Mouse (Mus musculus) R1 (cell line): Measurements from ENCODE around the gene Kdm2a.
A peak's percentile ranks its signal among the peaks of the same experiment; 100 is the strongest.

ENCODE experiments used
- DNase-seq: peaks from one replicate; pipeline ENCODE4 v3.0.0-alpha.2; 2018; ENCODE audit warnings: low read depth, low spot score

Kdm2a gene

DNA sequence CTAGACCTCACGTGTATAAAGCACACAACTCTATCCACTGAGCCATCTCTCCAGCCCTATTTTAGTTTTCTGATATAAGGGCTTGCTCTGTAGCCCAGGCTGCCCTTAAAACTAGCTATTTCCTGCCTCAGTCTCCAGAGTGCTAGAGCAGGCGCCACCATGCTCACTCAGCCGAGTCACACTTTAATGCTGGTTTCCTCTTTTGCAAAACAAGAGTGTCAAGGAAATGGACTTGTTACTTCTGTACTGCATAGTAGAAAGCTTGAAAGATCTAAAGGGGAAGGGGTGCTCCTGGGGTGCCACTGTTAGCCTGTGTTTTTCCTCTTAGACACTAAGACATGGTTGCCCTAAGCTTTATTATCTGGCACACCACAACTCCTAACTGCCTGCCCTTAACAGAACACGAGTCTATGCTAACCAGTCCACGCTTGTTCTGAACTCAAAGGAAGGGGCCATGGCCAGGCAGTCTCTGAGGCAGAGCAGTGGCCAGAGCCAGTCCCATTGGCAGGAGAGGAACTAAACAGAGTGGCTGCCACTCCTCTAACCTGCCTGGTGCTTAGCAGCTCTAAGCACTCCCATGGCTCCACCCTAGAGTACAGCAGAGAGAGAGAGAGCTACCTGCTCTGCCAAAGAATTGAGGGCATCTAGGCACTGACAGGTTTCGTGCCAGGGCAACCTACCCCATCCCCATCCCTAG, 98.4 kb downstream of the Kdm2a start:
- no peak for DNase-seq

DNA sequence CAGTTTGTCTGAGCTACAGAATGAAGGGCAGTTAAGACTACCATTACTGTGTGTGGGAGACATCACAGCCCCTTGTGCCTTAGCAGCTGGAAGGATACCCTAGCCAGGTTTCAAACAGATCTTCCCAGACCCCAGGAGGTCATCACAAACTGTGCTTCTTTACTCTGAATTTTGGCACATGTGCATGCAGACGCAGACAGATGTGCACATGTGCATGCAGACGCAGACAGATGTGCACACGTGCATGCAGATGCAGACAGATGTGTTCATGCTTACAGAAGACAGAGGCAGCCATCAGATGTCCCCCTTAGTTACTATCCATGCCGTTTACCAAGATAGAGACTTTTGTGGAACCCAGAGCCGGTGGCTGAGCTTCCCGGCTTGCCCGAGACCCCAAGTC, 99.0 kb downstream of the Kdm2a start:
- no peak for DNase-seq

DNA sequence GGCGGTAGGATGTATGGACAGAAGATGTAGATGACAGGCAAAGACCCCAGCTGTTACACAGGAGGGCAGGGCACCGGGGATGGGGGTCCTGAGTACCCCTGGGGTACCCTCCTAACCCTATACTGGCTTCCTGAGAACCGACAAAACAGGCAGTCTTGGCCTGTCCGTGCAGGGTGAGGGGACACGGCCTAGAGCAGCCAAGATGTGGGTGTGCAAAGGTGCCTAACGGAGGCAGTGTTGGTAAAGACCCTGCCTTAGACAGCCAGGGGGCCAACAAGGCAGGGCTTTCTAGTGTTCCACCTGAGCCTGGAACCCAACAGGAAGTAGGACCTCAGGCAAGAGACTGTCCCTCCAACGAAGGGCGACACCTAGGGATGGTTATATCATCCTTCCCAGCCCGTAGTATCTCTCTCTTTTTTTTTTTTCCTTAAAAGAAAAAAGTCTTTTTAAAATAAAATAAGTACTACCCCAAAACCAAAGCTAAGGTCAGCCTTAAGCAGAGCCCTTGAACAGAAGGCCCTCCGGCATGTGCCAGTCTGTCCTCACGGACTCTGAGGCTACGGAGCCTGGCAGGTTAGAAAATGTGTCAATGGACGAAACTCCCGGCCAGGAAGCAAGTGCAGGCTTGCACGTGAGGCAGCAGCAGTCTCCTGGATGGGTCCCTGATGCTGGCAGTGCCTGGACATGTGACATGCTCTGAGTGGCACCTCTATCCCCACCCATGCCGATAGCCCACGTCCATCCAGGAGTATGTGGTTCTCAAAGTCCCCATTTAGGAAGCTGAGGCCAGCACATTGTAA, 99.6 kb downstream of the Kdm2a start:
- no peak for DNase-seq

DNA sequence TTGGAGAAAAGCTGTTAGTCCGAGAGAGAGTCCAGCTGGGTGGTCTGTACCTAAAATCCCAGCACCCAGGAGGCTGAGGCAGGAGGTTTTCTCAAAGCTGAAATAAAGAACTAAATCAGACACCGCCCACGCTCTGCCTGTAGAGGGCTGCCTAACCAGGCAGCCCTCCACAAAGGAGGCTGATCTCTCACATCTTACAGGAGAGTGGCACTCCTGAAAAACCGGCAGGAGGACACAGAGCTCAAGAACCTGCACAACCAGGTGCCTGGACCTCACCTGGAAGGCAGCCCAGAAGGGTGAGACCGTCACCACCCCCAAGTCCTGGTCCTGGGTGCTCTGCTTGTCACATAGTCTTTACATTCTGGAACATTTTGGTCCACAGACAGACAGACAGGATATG, 100.2 kb downstream of the Kdm2a start:
- DNase-seq, result no peak

DNA sequence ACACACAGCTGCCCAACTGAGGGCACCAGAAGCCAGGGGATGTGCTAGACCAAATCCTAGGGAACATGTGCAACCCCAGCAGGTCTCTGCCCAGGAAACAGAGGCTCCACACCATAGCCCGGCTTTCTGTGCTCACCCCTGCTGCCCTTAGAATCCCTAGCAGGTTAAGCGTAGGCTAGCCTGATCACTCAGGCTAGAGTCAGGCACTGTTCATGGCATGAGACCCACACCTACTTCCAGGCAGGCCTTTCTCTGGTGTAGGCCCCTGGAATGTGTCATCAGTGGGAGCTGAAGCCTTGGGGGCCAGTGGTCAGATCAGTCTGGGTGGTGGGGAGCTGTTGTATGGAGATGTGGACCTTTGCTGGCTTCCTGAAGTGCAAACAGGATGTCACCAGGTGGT, 101.5 kb downstream of the Kdm2a start:
- DNase-seq, result no peak

DNA sequence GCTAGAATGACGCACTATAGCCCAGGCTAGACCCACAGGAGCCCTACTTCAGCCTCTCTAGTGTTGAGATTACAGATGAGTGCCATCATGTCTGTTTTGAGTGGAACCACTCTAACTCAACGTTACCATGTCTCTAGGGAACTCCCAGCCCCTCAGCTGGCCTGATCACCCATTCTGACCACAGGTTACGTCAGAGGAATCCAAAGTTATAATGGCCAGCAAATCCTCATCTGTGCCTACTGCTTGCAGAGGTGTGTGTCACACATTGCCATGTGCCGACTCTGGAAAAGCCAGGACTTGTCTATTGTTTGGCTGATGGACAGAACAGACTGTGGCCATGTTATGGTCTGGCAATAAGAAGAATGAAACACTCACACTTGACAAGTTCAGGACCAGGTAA, 102.7 kb downstream of the Kdm2a start:
- no peak for DNase-seq

DNA sequence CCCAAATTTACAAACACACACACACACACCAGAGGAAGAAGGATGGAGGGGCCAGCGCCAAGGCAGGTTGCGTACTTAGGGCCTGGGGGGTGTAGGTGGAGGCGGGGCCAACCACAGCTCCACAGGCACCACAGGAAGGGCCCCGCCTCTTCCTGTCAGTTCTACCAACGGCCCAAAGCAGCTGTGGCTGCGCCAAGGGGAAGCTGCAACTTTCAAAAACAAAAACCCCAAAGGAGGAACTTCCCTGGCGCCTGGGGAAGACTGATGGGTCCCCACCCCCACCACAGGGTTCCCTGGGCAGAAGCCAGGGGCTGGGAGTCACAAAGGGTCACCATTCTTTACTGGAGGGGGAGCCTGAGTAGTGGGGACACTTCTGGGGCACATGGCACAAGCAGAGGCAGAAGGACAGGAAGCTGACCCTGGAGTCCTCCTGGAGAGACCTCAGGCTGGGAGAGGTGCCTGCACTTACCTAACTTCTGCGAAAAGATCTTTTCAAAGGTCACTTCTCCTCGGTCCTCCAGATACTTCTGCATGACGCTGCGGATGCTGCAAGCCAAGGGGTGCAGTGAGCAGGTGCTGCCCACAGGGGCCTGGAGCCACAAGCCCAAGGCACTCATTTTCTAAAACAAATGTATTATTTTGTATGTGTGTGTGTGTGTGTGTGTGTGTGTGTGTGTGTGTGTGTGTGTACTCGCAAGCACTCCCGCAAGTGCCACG, 103.5 kb downstream of the Kdm2a start:
- peak; percentile 71 for DNase-seq

DNA sequence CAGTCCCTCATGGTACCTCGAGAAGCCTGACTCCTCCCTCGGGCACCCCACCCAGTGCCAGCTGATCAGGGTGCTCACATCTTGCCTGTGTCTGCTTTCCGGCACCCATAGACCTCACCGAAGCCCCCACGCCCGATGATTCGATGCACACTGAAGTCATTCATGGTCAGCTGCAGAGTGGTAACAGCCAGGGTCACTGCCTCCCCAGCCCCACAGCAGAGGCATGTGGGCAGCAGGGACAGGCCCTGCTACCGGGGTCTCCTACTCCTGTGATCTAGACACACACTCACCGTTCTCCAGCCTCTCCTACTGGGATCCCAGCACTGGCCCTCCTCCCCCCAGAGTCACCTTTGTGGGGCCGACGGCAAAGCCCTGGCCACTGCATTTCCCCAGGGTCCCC, 106.9 kb downstream of the Kdm2a start:
- no peak for DNase-seq

DNA sequence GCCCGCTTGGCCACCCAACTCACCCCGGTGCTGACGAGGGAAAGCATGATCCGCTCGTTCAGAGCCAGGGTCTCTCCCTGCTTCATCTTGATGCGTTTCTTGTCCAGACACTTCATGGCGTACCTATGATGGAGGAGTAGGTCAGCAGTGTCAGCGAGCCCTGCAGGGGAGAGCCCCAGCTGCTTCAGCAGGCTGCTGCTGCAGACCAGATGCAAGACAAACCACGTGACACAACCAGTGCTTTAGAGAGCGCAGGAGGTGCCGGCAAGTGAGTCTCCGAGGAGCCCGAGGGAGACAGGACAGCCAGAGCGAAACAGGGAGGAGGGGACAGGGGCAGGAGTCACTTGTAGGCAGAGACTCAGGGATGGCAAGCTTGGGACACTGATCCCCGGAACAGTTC, 107.3 kb downstream of the Kdm2a start:
- DNase-seq, result no peak

DNA sequence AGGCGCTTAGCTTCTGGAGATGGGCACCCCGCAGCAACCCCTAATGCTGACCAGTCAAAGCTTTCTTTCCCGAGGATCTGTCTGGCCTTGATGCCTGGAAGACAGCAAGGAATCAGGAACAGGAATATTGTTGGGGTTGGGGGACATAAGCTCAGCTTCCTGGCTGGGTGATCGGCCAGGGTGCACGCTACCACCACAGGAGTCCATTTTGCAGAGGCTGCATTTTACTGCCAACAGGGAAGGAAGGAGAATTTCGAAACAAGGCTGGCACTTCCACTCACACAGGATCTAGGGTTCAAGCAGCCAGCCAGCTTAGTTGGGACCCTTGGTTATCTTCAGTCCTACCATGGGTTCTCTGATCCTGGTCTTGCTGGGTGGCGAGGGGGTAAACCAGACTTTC, 114.4 kb downstream of the Kdm2a start:
- DNase-seq, result no peak

DNA sequence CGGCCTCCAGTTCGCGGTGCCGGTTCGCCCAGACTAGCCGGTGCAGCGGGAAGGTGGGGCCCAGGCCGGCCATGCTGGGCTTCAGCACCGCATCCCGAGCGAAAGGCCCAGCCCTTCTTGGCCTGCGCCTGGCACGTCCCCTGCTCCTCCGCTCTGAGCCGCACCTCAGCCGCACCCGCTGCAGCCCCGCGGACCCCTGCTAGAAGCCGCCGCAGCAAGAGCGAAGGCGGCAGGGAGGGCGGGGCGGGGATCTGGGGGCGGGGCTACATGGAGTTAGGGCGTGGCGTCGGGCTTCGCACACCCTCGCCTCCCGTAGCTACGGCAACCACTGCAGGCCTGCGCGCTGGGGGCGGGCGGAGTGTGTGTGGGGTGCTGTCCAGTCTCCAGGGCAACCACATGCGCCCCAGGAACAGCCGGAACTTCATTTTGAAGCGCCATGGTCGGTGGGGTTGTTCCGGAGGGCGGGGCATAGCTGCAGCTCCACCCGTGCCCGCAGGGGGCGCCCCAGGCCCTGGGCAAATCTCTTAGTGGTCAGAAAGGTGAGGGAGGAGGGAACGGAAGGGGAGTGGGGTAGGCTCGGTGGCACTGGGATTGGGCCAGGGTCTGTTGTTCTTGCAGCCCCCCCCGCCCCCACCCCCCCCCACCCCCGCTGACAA, 115.1 kb downstream of the Kdm2a start, which contains the start of gene Ankrd13d:
Ankrd13d (minus strand) TSS at position 240 of the 656 bp plus-strand sequence.
- DNase-seq, result peak; percentile 98

DNA sequence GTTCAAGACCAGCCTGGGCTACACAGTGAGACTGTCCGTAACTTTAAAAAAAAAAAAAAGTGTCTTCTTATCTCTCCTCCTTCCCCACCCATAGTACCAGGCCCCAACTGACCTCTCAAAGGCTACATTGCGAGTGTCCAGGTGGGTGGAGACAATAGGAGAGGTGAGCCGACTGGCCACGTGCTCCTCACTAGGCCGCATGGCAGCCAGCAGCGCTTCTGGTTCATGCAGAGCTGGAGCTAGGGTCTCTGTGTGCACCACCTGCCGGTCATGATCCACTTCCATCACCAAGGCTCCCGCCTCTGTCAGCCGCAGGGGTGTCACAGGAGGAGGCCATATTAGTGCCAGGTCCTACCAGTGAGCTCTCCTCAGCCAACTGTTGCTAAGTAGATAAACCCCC, 117.7 kb downstream of the Kdm2a start:
- DNase-seq, result no peak

DNA sequence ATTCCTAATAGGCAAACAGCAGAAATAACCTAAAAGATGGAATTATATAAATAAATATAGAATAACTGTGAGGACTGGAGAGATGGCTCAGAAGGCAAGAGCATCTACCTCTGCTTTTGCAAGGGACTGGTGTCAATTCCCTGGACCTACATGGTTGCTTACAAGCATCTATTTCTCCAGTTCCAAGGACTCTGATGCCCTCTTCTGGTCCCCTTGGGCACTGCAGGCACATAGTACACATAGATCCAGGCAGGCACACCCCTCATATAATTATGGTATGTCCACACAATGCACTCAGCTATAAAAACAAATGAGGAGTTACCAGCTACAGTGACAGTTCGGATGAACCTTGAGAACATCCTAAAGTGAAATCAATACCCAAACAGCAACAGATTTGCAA, 118.6 kb downstream of the Kdm2a start:
- DNase-seq, result peak; percentile 88

DNA sequence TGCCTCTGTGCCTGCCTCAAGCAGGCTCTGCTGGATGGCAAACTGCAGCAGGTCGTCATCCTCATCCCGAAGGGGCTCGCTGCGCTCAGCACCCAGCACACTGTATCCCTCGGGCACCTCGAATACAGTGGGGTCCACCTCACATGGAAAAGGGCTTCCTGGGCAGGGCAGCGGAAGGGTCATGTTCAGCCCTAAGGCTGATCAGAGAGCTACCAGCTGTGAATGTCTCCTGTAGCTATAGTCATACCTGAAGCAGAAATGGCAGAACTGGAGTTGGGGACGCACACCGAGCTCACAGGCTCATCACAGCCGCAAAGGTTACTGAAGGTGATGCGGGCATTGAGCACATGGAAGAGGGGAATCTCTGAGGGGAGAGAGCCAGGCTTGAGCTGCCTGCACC, 127.1 kb downstream of the Kdm2a start:
- no peak for DNase-seq

DNA sequence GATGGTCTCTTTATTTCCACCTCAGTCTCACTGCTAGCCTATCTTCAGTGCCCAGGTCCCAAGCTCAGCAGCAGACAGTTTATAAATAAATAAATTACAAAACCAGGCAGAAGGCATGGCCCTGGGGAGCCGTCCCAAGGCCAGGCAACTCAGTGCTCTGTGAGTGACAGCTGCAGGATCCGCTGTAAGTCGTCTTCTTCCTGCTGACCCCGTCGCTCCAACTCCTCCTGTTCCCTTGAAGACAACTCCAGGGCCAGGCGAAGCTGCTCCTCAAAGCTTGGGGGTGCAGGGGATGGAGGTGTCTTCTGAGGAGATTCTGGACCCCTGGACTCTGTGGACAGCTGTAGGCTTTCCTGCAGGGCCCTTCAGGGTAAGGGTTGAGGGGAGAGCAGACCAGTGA, 127.9 kb downstream of the Kdm2a start:
- no peak for DNase-seq

DNA sequence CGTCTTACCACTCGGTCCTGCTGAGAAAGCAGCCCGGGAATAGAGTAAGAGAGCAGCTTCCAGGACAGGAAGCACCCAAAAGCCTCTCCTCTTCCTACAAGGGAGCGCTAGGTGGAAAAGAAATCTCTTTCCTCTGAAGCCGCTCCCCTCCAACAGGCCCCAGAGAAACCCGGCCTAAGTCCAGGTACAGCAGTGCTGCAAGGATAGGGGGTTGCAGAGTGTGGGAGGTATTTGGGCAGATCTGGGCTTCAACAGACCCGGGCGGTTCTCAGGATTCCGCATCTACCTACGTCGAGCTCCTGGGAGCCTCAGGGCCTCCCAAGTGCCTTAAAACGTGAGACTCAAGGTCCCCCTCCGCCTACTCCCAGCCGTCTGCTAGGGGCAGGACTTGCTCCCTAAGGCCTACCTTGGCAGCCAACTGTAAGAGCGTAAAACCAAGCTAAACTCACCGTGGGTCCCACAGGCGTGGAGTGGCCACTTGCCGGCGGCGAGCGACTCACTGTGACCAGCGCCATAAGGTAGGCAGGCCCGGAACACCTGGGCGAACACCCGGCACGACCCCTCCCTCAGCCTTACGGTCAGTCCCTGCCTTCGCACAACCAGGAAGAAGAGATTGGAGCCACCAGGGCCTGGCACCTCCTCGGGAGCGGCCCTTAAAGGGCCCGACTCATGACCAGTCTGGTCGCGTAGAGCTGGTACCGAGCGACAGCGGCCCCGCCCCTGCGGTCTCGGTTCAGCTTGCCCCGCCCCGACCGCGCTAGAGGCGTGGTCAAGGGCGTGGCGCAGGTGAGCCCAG, 129.3 kb downstream of the Kdm2a start, which contains the start of gene Ssh3:
Ssh3 (minus strand) TSS at position 615 of the 796 bp plus-strand sequence.
- peak; percentile 61 for DNase-seq

DNA sequence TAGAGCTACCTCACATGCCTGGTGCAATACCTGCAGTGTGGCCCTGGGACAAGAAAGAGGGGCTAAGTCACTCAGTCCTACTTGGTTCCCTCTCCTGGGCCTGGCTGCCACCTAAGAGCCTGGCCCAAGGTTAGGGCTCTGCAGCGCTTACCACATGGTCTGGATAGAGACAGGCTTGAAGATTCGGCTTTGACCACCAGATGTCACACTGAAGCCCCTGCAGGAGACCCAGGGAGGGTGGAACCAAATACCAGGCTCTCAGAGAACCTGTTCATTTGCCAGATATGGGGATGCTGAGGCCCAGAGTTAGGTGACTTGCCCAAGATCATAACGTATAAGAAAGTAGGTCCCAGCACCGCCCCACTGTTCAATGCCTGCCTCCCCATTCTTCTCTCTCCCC, 132.1 kb downstream of the Kdm2a start:
- peak; percentile 42 for DNase-seq
